Mouse (Mus musculus) lung, embryonic 14.5 days (tissue): ENCODE results near the gene Dpf3. TPM values are rescaled to one million over a fixed set of nuclear protein-coding genes. Genes with fewer than 3 reads are reported as not detected.

Experiments
- ATAC-seq: fragments of 200-750 bp; cut with Nextera tagmentation; 2 replicates; pipeline ENCODE4 v1.8.0; 2017; ENCODE audit warnings: mild to moderate bottlenecking, moderate TSS enrichment, moderate library complexity; ENCODE audit not compliant: insufficient read depth
- DNase-seq: peaks from one replicate; pipeline ENCODE4 v3.0.0-alpha.2; 2015
- H3K27ac ChIP-seq: fragments of 300-500 bp; sonication (generic); 2 replicates; pipeline ENCODE4 v1.5.1; 2014; ENCODE audit warnings: low read depth, mild to moderate bottlenecking, moderate library complexity
- H3K27me3 ChIP-seq: fragments of 300-500 bp; sonication (generic); 2 replicates; pipeline ENCODE4 v1.6.1; 2014; ENCODE audit warnings: low read length, control low read depth; ENCODE audit not compliant: insufficient read depth
- H3K36me3 ChIP-seq: fragments of 300-500 bp; sonication (generic); 2 replicates; pipeline ENCODE4 v1.6.1; 2014; ENCODE audit warnings: control low read depth; ENCODE audit not compliant: insufficient read depth
- H3K4me1 ChIP-seq: fragments of 300-500 bp; sonication (generic); 2 replicates; pipeline ENCODE4 v1.6.1; 2014; ENCODE audit warnings: antibody characterized with exemption, control low read depth; ENCODE audit not compliant: insufficient read depth
- H3K4me2 ChIP-seq: fragments of 300-500 bp; sonication (generic); 2 replicates; pipeline ENCODE4 v1.6.1; 2014; ENCODE audit warnings: mild to moderate bottlenecking
- H3K4me3 ChIP-seq: fragments of 300-500 bp; sonication (generic); 2 replicates; pipeline ENCODE4 v1.5.1; 2014; ENCODE audit warnings: low read depth, low read length
- H3K9ac ChIP-seq: fragments of 300-500 bp; sonication (generic); 2 replicates; pipeline ENCODE4 v1.6.1; 2014
- H3K9me3 ChIP-seq: fragments of 300-500 bp; sonication (generic); 2 replicates; pipeline ENCODE4 v1.6.1; 2016; ENCODE audit warnings: low read depth, low read length, control low read depth
- CTCF ChIP-seq: IDR thresholded peaks from 2 replicates; pipeline ENCODE4 v1.5.1; 2016; ENCODE audit warnings: antibody characterized with exemption, low read depth
- WGBS: fragments of 180-500 bp; shearing (Covaris S2); extraction: QIAGEN DNeasy Blood & Tissue Kit; methylation state at CpG from one replicate; pipeline ENCODE4 v1.1.7; 2014; 5-methylcytosine and 5-hydroxymethylcytosine counted together
- polyA plus RNA-seq: library from polyadenylated mRNA; unstranded; fragments of >200 nt; fragmentation: Nextera tagmentation; extraction: Ambion mirVana; gene quantifications from 2 replicates; pipeline ENCODE4 v1.2.1, GENCODE M21; 2014

Gene Dpf3
- polyA plus RNA-seq, 1 experiment from 2014 or later = 3.1 TPM

GRCm38 (mm10) chr12:83420346-83420745 is 67.2 kb downstream of the Dpf3 start:
- TF ChIP-seq CTCF = no peak
- H3K27me3 ChIP-seq = no peaks in the 10 kb centered on the region
- no peaks in the 10 kb centered on the region for H3K9me3 ChIP-seq
- no peaks in the 10 kb centered on the region for H3K36me3 ChIP-seq
- H3K27ac ChIP-seq = no peak overlapping the region
- DNase-seq (no peak), ATAC-seq (no peak)
- H3K9ac ChIP-seq = no peak overlapping the region
- H3K4me1 ChIP-seq = peaks cover 7% of the 10 kb centered on the region
- no peak overlapping the region for H3K4me3 ChIP-seq
- no peak overlapping the region for H3K4me2 ChIP-seq
- WGBS = 83% methylated on average over 5 of the region's 5 CpGs

DNA sequence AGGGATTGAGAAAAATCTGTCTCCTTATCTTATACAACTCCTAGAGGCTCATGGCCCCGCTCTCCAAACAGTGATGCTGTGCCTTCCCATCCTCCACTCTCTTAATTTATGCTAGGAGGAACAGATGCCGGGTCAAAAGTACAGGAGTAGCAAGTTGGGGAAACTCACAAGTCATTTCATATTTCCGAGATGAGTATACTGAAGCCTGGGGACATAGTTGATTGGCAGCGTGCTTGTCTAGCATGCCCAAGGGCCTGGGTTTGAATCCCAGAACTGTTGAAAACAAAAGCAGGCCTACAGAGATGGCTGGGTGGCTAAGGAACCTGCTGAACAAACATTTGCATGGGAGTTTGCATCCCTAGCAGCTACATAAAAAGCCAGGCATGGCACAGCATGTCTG is 72.3 kb downstream of the Dpf3 start:
- whole genome bisulfite sequencing = 65% methylated on average over 4 of the region's 4 CpGs
- no peak for ATAC-seq

GRCm38 (mm10) chr12:83413684-83414083 is 73.8 kb downstream of the Dpf3 start:
- no peaks in the 10 kb centered on the region for H3K36me3 ChIP-seq
- no peaks in the 10 kb centered on the region for H3K4me1 ChIP-seq
- H3K4me2 ChIP-seq = no peak overlapping the region
- no peaks in the 10 kb centered on the region for H3K9me3 ChIP-seq
- no peak for TF ChIP-seq CTCF
- no peaks in the 10 kb centered on the region for H3K27me3 ChIP-seq
- no peak overlapping the region for H3K27ac ChIP-seq
- no peak overlapping the region for H3K9ac ChIP-seq
- ATAC-seq (no peak), DNase-seq (no peak)
- WGBS = 90% methylated on average over 5 of the region's 5 CpGs
- H3K4me3 ChIP-seq = no peak overlapping the region

More for the DNA sequence above, 72.3 kb downstream of the Dpf3 start:
- Histone ChIP-seq H3K27me3 (no peaks in the 10 kb centered on the region), H3K36me3 (no peaks in the 10 kb centered on the region), H3K4me1 (no peaks in the 10 kb centered on the region), H3K9me3 (no peaks in the 10 kb centered on the region), H3K4me3 (no peak overlapping the region), H3K9ac (no peak overlapping the region), H3K4me2 (no peak overlapping the region), H3K27ac (no peak overlapping the region)
- no peak for TF ChIP-seq CTCF
- no peak for DNase-seq

DNA sequence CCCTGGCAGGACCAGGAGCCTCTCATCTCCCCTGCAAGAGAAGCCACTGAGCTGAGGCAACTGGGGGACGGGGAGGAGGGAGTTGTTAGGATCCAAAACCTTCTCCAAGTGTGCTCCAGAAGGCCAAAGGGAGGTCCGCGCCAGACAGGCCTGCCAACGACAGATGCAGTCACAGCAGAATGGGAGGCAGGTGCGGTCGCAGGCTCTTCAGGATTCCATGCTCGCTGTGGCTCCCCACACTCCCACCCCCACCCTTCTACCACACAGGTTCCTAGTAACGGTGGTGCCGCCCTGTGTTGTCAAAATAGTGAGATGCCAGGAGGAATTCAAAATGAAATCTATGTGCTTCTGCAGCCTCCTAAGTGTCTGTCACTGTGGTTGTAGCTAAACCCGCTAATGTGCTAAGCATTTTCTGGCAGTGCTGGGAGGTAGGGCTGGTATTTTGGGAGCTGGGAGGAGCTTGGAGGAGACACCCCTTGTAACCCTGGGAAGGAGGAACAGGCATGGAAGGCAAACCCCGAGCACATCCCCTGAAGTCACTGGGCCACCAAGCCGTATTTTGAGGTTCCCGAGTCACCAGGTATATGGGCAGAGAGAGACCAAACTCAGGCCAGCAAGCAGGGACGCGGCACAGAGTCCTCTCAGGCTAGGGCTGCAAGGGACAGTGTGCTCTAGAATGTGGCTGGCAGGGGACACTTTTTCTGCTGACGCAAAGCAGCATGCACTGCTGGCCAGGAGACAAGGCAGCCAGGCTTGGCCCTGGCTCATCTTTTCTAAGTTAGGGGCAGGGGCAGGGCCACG is 75.6 kb downstream of the Dpf3 start:
- Histone ChIP-seq H3K36me3 (no peaks in the 10 kb centered on the region), H3K9ac (no peak overlapping the region), H3K4me1 (no peaks in the 10 kb centered on the region), H3K4me2 (no peak overlapping the region), H3K27ac (no peak overlapping the region), H3K9me3 (no peaks in the 10 kb centered on the region), H3K27me3 (no peaks in the 10 kb centered on the region), H3K4me3 (no peak overlapping the region)
- ATAC-seq = no peak
- WGBS = 49% methylated on average over 17 of the region's 17 CpGs
- no peak for TF ChIP-seq CTCF
- DNase-seq = no peak

GRCm38 (mm10) chr12:83411032-83411431 is 76.5 kb downstream of the Dpf3 start:
- H3K4me3 ChIP-seq = no peak overlapping the region
- no peaks in the 10 kb centered on the region for H3K27me3 ChIP-seq
- TF ChIP-seq CTCF = no peak
- no peaks in the 10 kb centered on the region for H3K9me3 ChIP-seq
- no peak for DNase-seq
- H3K4me1 ChIP-seq = no peaks in the 10 kb centered on the region
- ATAC-seq = no peak
- no peaks in the 10 kb centered on the region for H3K36me3 ChIP-seq
- 70% methylated on average over 5 of the region's 5 CpGs for WGBS
- no peak overlapping the region for H3K4me2 ChIP-seq
- no peak overlapping the region for H3K9ac ChIP-seq
- H3K27ac ChIP-seq = no peak overlapping the region

- H3K4me1 ChIP-seq = no peaks in the 10 kb centered on the region
- DNase-seq (no peak), ATAC-seq (no peak)
- no peaks in the 10 kb centered on the region for H3K9me3 ChIP-seq
- H3K27ac ChIP-seq = no peak overlapping the region
- 84% methylated on average over 12 of the region's 12 CpGs for WGBS
- no peaks in the 10 kb centered on the region for H3K27me3 ChIP-seq
- no peak overlapping the region for H3K4me2 ChIP-seq
- no peak overlapping the region for H3K9ac ChIP-seq
- H3K36me3 ChIP-seq = no peaks in the 10 kb centered on the region
- TF ChIP-seq CTCF = no peak
- H3K4me3 ChIP-seq = no peak overlapping the region
Measured at GRCm38 (mm10) chr12:83405374-83406125, 82.0 kb downstream of the Dpf3 start.

GRCm38 (mm10) chr12:83402270-83402669 is 85.2 kb downstream of the Dpf3 start:
- H3K4me1 ChIP-seq = no peaks in the 10 kb centered on the region
- no peak overlapping the region for H3K4me2 ChIP-seq
- H3K9me3 ChIP-seq = no peaks in the 10 kb centered on the region
- no peak for DNase-seq
- ATAC-seq = no peak
- TF ChIP-seq CTCF = no peak
- H3K4me3 ChIP-seq = no peak overlapping the region
- WGBS = 52% methylated on average over 5 of the region's 5 CpGs
- no peaks in the 10 kb centered on the region for H3K27me3 ChIP-seq
- H3K27ac ChIP-seq = no peak overlapping the region
- no peaks in the 10 kb centered on the region for H3K36me3 ChIP-seq
- H3K9ac ChIP-seq = no peak overlapping the region
